Mouse (Mus musculus) hindbrain, embryonic 11.5 days (tissue): ENCODE data around the gene Gpank1. TPM values are rescaled to one million over a fixed set of nuclear protein-coding genes. Genes with fewer than 3 reads are reported as not detected.
A peak's percentile ranks its signal among the peaks of the same experiment; 100 is the strongest.
"Not testable (repeated sequence)": the region's sequence is repeated elsewhere in the genome, so short reads cannot be mapped to it uniquely, and the experiment has no call there.

Source experiments
- ATAC-seq: fragments of 200-750 bp; cut with Nextera tagmentation; 2 replicates; pipeline ENCODE4 v1.8.0; 2017; ENCODE audit warnings: mild to moderate bottlenecking, moderate TSS enrichment, moderate library complexity; ENCODE audit not compliant: low FRiP score
- DNase-seq: peaks from one replicate; pipeline ENCODE4 v3.0.0-alpha.2; 2015; ENCODE audit warnings: low spot score
- H3K27ac ChIP-seq: fragments of 300-500 bp; sonication (generic); 2 replicates; pipeline ENCODE4 v1.5.1; 2014; ENCODE audit warnings: mild to moderate bottlenecking, low read depth, low read length
- H3K27me3 ChIP-seq: fragments of 300-500 bp; sonication (generic); 2 replicates; pipeline ENCODE4 v1.6.1; 2014; ENCODE audit warnings: mild to moderate bottlenecking, low read length, moderate library complexity, mixed read lengths; ENCODE audit not compliant: control insufficient read depth, insufficient read depth
- H3K36me3 ChIP-seq: fragments of 300-500 bp; sonication (generic); 2 replicates; pipeline ENCODE4 v1.6.1; 2014; ENCODE audit warnings: mild to moderate bottlenecking, low read length, moderate library complexity, mixed read lengths; ENCODE audit not compliant: control insufficient read depth, insufficient read depth
- H3K4me1 ChIP-seq: fragments of 300-500 bp; sonication (generic); replicated peaks from 2 replicates; pipeline ENCODE4 v1.6.1; 2014; ENCODE audit warnings: low read length, mixed read lengths; ENCODE audit not compliant: control insufficient read depth, insufficient read depth
- H3K4me2 ChIP-seq: fragments of 300-500 bp; sonication (generic); replicated peaks from 2 replicates; pipeline ENCODE4 v1.6.1; 2014; ENCODE audit warnings: mild to moderate bottlenecking, low read depth, low read length
- H3K4me3 ChIP-seq: fragments of 300-500 bp; sonication (generic); 2 replicates; pipeline ENCODE4 v1.5.1; 2014; ENCODE audit warnings: low read depth, low read length
- H3K9ac ChIP-seq: fragments of 300-500 bp; sonication (generic); 2 replicates; pipeline ENCODE4 v1.6.1; 2014; ENCODE audit warnings: low read depth, low read length
- H3K9me3 ChIP-seq: fragments of 300-500 bp; sonication (generic); 2 replicates; pipeline ENCODE4 v1.6.1; 2016; ENCODE audit warnings: low read length; ENCODE audit not compliant: control insufficient read depth
- WGBS: fragments of 180-500 bp; shearing (Covaris S2); extraction: QIAGEN DNeasy Blood & Tissue Kit; methylation state at CpG from one replicate; pipeline ENCODE4 v1.1.7; 2014; 5-methylcytosine and 5-hydroxymethylcytosine counted together
- polyA plus RNA-seq: library from polyadenylated mRNA; unstranded; fragments of >200 nt; fragmentation: Nextera tagmentation; extraction: Ambion mirVana; gene quantifications from 2 replicates; pipeline ENCODE4 v1.2.1, GENCODE M21; 2014

Gene Gpank1
- polyA plus RNA-seq, 1 experiment from 2014 or later: 29.7 TPM

- not testable (repeated sequence) for H3K27ac ChIP-seq, H3K36me3 ChIP-seq, H3K27me3 ChIP-seq, H3K4me1 ChIP-seq, H3K4me2 ChIP-seq, ATAC-seq, H3K4me3 ChIP-seq, H3K9me3 ChIP-seq, DNase-seq, H3K9ac ChIP-seq
- WGBS: 96% methylated on average over 9 of the region's 9 CpGs
Measured at GRCm38 (mm10) chr17:35123287-35123686, 2.0 kb downstream of the Gpank1 start.

DNA sequence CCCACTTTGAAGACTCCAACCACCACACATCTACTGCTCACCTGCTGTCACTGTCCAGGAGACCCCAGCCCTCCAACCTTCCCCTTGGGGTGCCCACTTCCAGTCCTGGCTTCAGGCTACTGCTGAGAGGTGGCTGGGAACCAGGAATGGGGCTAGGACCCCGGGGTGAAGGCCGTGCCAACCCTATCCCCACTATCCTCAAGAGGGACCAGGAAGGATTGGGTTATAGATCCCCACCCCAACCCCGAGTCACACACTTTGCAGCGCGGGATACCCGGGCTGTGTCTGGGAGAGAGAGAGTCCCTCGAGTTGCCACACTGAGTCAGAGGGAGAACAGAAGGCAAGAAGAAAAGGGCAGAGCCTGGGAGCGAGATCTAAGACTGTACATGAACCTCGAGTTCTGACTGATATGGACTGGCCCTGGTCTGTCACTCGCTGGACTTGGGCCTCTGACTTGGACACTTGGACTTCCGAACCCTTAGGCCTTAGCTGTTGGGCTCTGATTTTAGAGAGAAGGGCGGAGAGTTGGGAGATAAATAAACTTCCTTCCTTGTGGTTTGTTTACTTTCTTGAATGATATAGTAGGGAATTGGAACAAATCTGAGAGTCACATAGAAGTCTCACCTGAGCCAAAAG lies 3.1 kb downstream of the Gpank1 start:
- H3K9ac ChIP-seq, ATAC-seq, H3K27ac ChIP-seq, H3K36me3 ChIP-seq, H3K4me3 ChIP-seq, H3K9me3 ChIP-seq, H3K4me2 ChIP-seq, H3K4me1 ChIP-seq, DNase-seq, H3K27me3 ChIP-seq: not testable (repeated sequence)
- WGBS: 89% methylated on average over 12 of the region's 12 CpGs

DNA sequence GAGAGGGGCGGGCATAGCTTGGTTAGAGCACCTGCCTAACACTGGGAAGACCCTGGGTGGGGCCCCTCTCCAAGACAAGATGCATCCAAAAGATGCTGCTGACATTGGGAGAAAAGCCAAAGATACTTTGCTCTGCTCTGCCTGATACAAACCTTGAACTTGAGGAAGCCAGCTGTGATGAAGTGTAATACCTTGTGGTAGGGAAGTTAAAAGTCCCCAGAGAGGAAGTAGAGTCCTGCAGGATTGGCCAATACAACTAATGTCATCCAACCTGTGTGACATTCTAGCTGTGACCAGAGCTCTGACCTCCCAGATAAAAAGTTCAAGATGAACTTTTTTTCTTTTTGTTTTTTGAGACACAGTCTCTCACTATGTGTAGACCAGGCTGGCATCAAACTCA lies 3.8 kb downstream of the Gpank1 start:
- H3K9ac ChIP-seq: no peak overlapping the region
- H3K9me3 ChIP-seq: no peaks in the 10 kb centered on the region
- no peaks in the 10 kb centered on the region for H3K27me3 ChIP-seq
- H3K4me1 ChIP-seq: peaks cover 2% of the 10 kb centered on the region; the same call in 1 of the 2 replicates
- H3K27ac ChIP-seq: no peak overlapping the region
- DNase-seq (no peak), ATAC-seq (no peak)
- H3K4me2 ChIP-seq: no peak overlapping the region
- H3K36me3 ChIP-seq: no peaks in the 10 kb centered on the region
- 100% methylated on average over 1 of the region's 1 CpGs for WGBS
- H3K4me3 ChIP-seq: no peak overlapping the region

DNA sequence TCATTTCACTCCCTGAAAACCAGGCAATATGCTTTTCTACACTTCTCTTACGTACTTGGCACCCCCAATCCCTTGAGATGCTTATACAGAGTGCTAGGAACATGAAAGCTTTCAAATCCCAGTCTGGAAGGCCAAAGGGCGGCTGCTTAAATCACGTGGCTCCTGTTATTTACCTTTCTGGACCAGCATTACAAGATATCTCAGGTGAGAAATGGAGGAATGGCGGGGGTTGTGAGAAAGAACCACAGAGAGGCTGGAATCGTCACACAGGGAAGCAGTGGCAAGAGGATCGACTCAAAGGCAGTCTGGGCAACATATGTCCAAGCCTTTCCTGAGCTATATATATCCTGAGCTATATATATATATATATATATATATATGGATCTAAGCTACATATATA lies 4.3 kb downstream of the Gpank1 start:
- no peaks in the 10 kb centered on the region for H3K27me3 ChIP-seq
- 0 out of 2 replicates have a peak, but pooled peaks cover 2% of the 10 kb centered on the region for H3K4me1 ChIP-seq
- DNase-seq (no peak), ATAC-seq (no peak)
- H3K4me3 ChIP-seq: peak overlapping the region; percentile 60
- H3K9ac ChIP-seq: no peak overlapping the region
- no peak overlapping the region for H3K27ac ChIP-seq
- no peaks in the 10 kb centered on the region for H3K36me3 ChIP-seq
- peak overlapping the region; percentile 82 for H3K4me2 ChIP-seq
- WGBS: 34% methylated on average over 6 of the region's 6 CpGs
- H3K9me3 ChIP-seq: no peaks in the 10 kb centered on the region

DNA sequence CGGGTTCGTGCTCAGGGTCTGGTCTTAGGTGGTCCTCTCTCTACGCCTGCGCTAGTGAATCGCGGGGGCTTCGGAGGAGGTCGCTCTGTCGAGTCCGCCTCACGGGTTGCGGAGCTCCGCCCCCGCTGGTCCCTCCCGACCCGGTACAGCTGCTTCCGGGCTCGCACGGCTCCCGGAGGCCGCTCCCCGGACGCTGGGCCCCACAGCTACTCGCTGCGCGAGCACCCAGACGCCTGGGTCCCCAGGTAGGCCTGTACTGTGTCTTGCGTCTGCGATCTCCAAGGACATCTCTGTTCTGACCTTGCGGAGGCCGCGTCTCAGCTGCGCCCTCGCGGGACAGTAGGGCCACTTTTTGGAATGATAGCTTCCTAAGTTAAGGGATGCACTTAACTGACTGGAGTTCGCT lies 5.0 kb downstream of the Gpank1 start, which contains the start of gene D17H6S53E:
Gene D17H6S53E, plus strand, starts transcription at position 168 of the 406 bp plus-strand sequence.
- peak within 1 kb of the TSS; percentile 90 for H3K9ac ChIP-seq
- peak within 1 kb of the TSS; percentile 60 for H3K4me3 ChIP-seq
- H3K27me3 ChIP-seq: no peaks in the 10 kb centered on the region
- H3K4me2 ChIP-seq: peak within 1 kb of the TSS; percentile 82
- H3K4me1 ChIP-seq: 0 out of 2 replicates have a peak, but pooled peaks cover 2% of the 10 kb centered on the region
- ATAC-seq (peak; percentile 54; the same call in 1 of the 2 replicates), DNase-seq (peak; percentile 75)
- no peaks in the 10 kb centered on the region for H3K9me3 ChIP-seq
- WGBS: under 1% methylated on average over 36 of the region's 36 CpGs
- peak within 1 kb of the TSS; percentile 75 for H3K27ac ChIP-seq
- no peaks in the 10 kb centered on the region for H3K36me3 ChIP-seq

DNA sequence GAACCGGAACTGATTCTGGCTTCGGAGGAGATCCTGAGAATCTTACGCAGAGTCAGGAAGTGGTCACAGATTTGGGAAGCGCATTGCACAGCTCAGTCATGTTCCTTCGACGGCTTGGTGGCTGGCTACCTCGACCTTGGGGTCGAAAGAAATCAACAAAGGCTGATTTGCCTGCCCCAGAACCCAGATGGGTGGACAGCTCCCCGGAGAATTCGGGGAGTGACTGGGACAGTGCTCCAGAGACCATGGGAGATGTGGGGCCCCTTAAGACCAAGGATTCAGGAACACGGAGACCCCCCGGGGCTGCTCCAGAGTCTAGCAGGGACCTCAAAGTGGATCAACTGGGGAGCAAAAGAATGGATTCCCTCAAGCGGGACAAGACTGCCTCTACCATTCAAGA lies 5.8 kb downstream of the Gpank1 start:
- 69% methylated on average over 13 of the region's 13 CpGs for WGBS
- no peak overlapping the region; the same call in 1 of the 2 replicates for H3K9ac ChIP-seq
- H3K9me3 ChIP-seq: no peaks in the 10 kb centered on the region
- DNase-seq: no peak
- no peaks in the 10 kb centered on the region for H3K36me3 ChIP-seq
- ATAC-seq: no peak
- peak overlapping the region; percentile 82 for H3K4me2 ChIP-seq
- H3K27ac ChIP-seq: no peak overlapping the region
- H3K27me3 ChIP-seq: no peaks in the 10 kb centered on the region
- peak overlapping the region; percentile 60; the same call in 1 of the 2 replicates for H3K4me3 ChIP-seq
- H3K4me1 ChIP-seq: 0 out of 2 replicates have a peak, but pooled peaks cover 2% of the 10 kb centered on the region

GRCm38 (mm10) chr17:35128996-35129395 lies 7.7 kb downstream of the Gpank1 start:
- Histone ChIP-seq H3K9ac (no peak overlapping the region), H3K4me3 (no peak overlapping the region), H3K9me3 (no peaks in the 10 kb centered on the region), H3K36me3 (no peaks in the 10 kb centered on the region), H3K4me1 (0 out of 2 replicates have a peak, but pooled peaks cover 2% of the 10 kb centered on the region), H3K27ac (no peak overlapping the region), H3K27me3 (no peaks in the 10 kb centered on the region), H3K4me2 (no peak overlapping the region)
- 65% methylated on average over 11 of the region's 11 CpGs for WGBS
- DNase-seq: no peak
- ATAC-seq: no peak

DNA sequence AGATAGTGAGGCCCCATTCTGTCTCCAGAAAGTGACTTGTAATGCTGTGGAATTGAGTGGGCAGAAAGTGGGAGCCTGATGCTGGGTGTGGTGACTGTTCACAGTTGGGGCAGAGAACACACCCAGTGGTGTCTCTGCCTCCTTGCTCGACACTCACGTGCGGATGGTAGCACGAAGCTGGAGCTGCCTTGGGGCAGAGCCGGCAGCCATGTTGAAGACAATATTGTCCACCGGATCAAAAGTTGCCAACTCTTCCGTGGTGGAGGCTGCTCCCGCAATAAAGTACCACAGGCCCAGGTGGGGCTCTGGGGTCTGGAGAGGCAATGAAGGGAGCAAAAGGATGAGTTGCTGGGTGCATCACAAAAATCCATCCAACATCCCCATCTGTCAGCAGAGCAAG lies 9.8 kb downstream of the Gpank1 start:
- Histone ChIP-seq H3K4me1 (0 out of 2 replicates have a peak, but pooled peaks cover 2% of the 10 kb centered on the region), H3K4me2 (no peak overlapping the region), H3K27ac (no peak overlapping the region), H3K9ac (no peak overlapping the region), H3K27me3 (no peaks in the 10 kb centered on the region), H3K4me3 (no peak overlapping the region), H3K36me3 (no peaks in the 10 kb centered on the region), H3K9me3 (no peaks in the 10 kb centered on the region)
- DNase-seq (no peak), ATAC-seq (no peak)
- WGBS: 89% methylated on average over 8 of the region's 8 CpGs
